Mouse (Mus musculus): ENCODE measurements around the gene Gm19965.

Gene Gm19965

GRCm38 (mm10) chr1:116802683-116803082 is at the start of gene Gm19965:
Gm19965 (plus strand) TSS chr1:116802983.
- in situ Hi-C loops (cut with MboI; ENCODE audit: unreplicated experiment in 2 of 2), result no loop called here

GRCm38 (mm10) chr1:116782471-116782989 is 20.3 kb upstream of the Gm19965 start:
- in situ Hi-C loops (cut with MboI; ENCODE audit: unreplicated experiment in 2 of 2), result no loop called here

All from v-Abl transformed pro-B cells (cell line).